9 mouse cellular contexts compared by ENCODE assay signal in the genomic region with DNA sequence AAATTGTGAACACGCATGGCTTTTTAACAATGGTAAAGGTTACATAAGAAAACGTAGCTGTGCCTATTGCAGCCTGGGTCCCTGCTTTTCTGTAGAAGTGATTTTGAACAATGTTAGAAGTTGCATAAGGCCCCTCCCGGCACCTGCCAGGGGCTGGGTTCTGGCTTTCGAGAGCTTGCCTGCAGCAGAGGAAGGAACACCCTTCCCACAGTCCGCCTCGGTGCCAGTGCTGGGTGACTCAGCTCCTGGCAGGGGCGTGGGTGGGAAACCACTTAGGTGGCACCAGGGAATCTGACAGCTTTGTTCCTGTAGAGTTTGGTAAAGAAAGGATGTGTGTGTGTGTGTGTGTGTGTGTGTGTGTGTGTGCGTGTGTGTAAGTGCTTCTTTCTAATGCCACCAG.
DNase-seq lines count a peak whose midpoint lies in the region; ATAC-seq lines count a peak whose summit lies in the region.
"Had no signal": no experiment of that assay in that cellular context is flagged by ENCODE, and none has a peak within 500 bp of the region (broad histone marks: within the 10 kb centered on the region; RNA-seq: fewer than 3 reads in every experiment).

No protein-coding gene starts in this region.

- no peak overlapping the region for H3K4me2 ChIP-seq in hindbrain, embryonic 14.5 days (replicated peaks)

- H3K4me3 ChIP-seq in hindbrain, embryonic 10.5 days: no peak overlapping the region
- H3K4me3 ChIP-seq in hindbrain, embryonic 14.5 days (replicated peaks; ENCODE audit: low read length): no peak overlapping the region

- peaks cover 49% of the 10 kb centered on the region for H3K4me1 ChIP-seq in hindbrain, embryonic 10.5 days (replicated peaks)
- peaks cover 10% of the 10 kb centered on the region for H3K4me1 ChIP-seq in hindbrain, embryonic 14.5 days (replicated peaks; ENCODE audit: control insufficient read depth, insufficient read depth, low read length)

- H3K27ac ChIP-seq in hindbrain, embryonic 10.5 days: peak overlapping the region; percentile 62
- H3K27ac ChIP-seq in hindbrain, embryonic 14.5 days: no peak overlapping the region

- no peaks in the 10 kb centered on the region; the same call in 1 of the 2 replicates for H3K27me3 ChIP-seq in hindbrain, embryonic 10.5 days (ENCODE audit: insufficient read depth, poor library complexity, severe bottlenecking)
- no peaks in the 10 kb centered on the region for H3K27me3 ChIP-seq in hindbrain, embryonic 14.5 days (ENCODE audit: control insufficient read depth, insufficient read depth, low read length)

- no peak overlapping the region for H3K9ac ChIP-seq in hindbrain, embryonic 14.5 days

- ATAC-seq in hindbrain, embryonic 14.5 days (ENCODE audit: low FRiP score): no peak

- no peaks in the 10 kb centered on the region for H3K36me3 ChIP-seq in hindbrain, embryonic 10.5 days
- H3K36me3 ChIP-seq in hindbrain, embryonic 14.5 days (replicated peaks; ENCODE audit: control insufficient read depth, insufficient read depth): no peaks in the 10 kb centered on the region

- 76% methylated on average over 8 of the region's 8 CpGs for WGBS in hindbrain, embryonic 10.5 days
- 68% methylated on average over 8 of the region's 8 CpGs for WGBS in hindbrain, embryonic 14.5 days

- no peak for DNase-seq in hindbrain, embryonic 10.5 days (ENCODE audit: low spot score)
- DNase-seq in hindbrain, embryonic 14.5 days (ENCODE audit: low spot score): no peak
- DNase-seq in frontal cortex, postnatal 14 days (ENCODE audit: low spot score in 2 of 2): peak; percentile 79 to 86
- DNase-seq in left cerebral cortex, adult 9 months (ENCODE audit: low spot score in 2 of 2): peak; percentile 95 to 97
- peak; percentile 84 to 87 for DNase-seq in right cerebral cortex, postnatal 10 days (ENCODE audit: low spot score in 2 of 2)
- no peak for DNase-seq in neural tube, embryonic 10.5 days (ENCODE audit: extremely low spot score, low spot score)
- DNase-seq in thymus, adult 18-20 months: no peak
- DNase-seq in embryo, embryonic 9.5 days (ENCODE audit: extremely low spot score): no peak
- DNase-seq: kidney, postnatal 10 days had no signal

- H3K9me3 ChIP-seq in hindbrain, embryonic 10.5 days: no peaks in the 10 kb centered on the region
- H3K9me3 ChIP-seq in hindbrain, embryonic 14.5 days (ENCODE audit: control insufficient read depth, low read length): no peaks in the 10 kb centered on the region

Comparison
In these comparisons a context has a peak if more than half of its experiments do, and no peak if none do; other contexts are left out.
1. DNase-seq: peak in frontal cortex, postnatal 14 days (2 of 2), left cerebral cortex, adult 9 months (2 of 2) and right cerebral cortex, postnatal 10 days (2 of 2); none in hindbrain, embryonic 10.5 days (single experiment), hindbrain, embryonic 14.5 days (single experiment), neural tube, embryonic 10.5 days (single experiment), thymus, adult 18-20 months (0 of 2) and embryo, embryonic 9.5 days (single experiment).